Comparison of ENCODE assay signal across 19 mouse cellular contexts in the genomic region with DNA sequence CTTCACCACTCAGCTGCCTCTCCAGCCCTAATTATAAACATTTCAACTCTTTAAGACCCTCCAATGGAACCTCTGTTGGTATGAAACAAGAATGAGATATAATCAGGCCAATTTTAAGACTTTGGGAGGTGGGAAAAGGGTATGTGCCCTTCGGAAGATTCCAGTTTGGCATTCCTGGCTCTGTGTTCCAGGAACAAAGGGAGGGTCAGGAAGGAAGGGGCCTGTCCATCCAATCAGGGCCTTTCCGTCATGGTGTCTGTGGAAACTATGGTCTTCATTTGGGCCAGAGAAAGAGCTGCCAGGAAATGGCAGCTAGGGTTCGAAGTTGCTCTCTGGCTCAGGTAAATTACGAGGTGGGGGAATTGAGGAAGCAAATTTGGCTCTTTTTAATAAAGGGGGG. TPM values are rescaled to one million over a fixed set of nuclear protein-coding genes. Genes with fewer than 3 reads are reported as not detected.
DNase-seq lines count a peak whose midpoint lies in the region; ATAC-seq and TF ChIP-seq lines count a peak whose summit lies in the region.
"Had no signal": no experiment of that assay in that cellular context is flagged by ENCODE, and none has a peak within 500 bp of the region (broad histone marks: within the 10 kb centered on the region; RNA-seq: fewer than 3 reads in every experiment).

No protein-coding gene starts in this region.

- H3K27me3 ChIP-seq in heart, embryonic 10.5 days (ENCODE audit: insufficient read depth, poor library complexity, severe bottlenecking), result no peaks in the 10 kb centered on the region
- H3K27me3 ChIP-seq in heart, embryonic 15.5 days, result no peaks in the 10 kb centered on the region
- no peaks in the 10 kb centered on the region for H3K27me3 ChIP-seq in lung, postnatal 0 days (replicated peaks; ENCODE audit: insufficient read depth, low read length)
- H3K27me3 ChIP-seq: embryonic facial prominence, embryonic 13.5 days; forebrain, embryonic 12.5 days; hindbrain, embryonic 15.5 days had no signal

- ATAC-seq in heart, embryonic 15.5 days (replicated peaks; ENCODE audit: insufficient number of reproducible peaks, insufficient read depth, low FRiP score, low read depth), result no peak
- ATAC-seq in lung, postnatal 0 days, result no peak
- ATAC-seq: forebrain, embryonic 16.5 days; intestine, embryonic 16.5 days had no signal

- DNase-seq in heart, embryonic 10.5 days (ENCODE audit: low spot score), result no peak
- DNase-seq in heart, postnatal 36 days, result no peak
- DNase-seq in heart, postnatal 4 days, result no peak
- no peak for DNase-seq in lung, postnatal 0 days (ENCODE audit: low spot score)
- no peak for DNase-seq in lung, postnatal 14 days
- no peak for DNase-seq in layer of hippocampus, postnatal 25 days (ENCODE audit: extremely low spot score in 1 of 2, low spot score in 1 of 2)
- DNase-seq: adrenal gland, adult 2 months; adrenal gland, postnatal 25 days; cerebellum, adult 18-20 months; cerebellum, adult 9-11 months; cerebellum, postnatal 36 days; gastrocnemius, postnatal 14 days; kidney, adult 9 months had no signal

- no peaks in the 10 kb centered on the region for H3K9me3 ChIP-seq in heart, embryonic 10.5 days
- H3K9me3 ChIP-seq in heart, embryonic 15.5 days (replicated peaks), result no peaks in the 10 kb centered on the region
- no peaks in the 10 kb centered on the region for H3K9me3 ChIP-seq in lung, postnatal 0 days (ENCODE audit: low read length)
- H3K9me3 ChIP-seq: embryonic facial prominence, embryonic 13.5 days; forebrain, embryonic 12.5 days; hindbrain, embryonic 15.5 days had no signal

- TF ChIP-seq CTCF in lung, postnatal 0 days (IDR thresholded peaks at IDR 0.05), result no peak

- H3K4me2 ChIP-seq in heart, embryonic 15.5 days, result no peak overlapping the region
- no peak overlapping the region for H3K4me2 ChIP-seq in lung, postnatal 0 days (replicated peaks; ENCODE audit: low read depth, low read length)
- H3K4me2 ChIP-seq: embryonic facial prominence, embryonic 13.5 days; forebrain, embryonic 12.5 days; hindbrain, embryonic 15.5 days had no signal

- intact Hi-C loops in heart, postnatal 36 days (cut with DNase I), result no loop called here

- H3K27ac ChIP-seq in heart, embryonic 10.5 days, result peak overlapping the region; percentile 56; the same call in 1 of the 2 replicates
- H3K27ac ChIP-seq in heart, embryonic 15.5 days, result peak overlapping the region; percentile 84
- H3K27ac ChIP-seq in lung, postnatal 0 days (ENCODE audit: low read length), result 0 out of 2 replicates have a peak overlapping the region, but pooled peaks have one; percentile 27
- H3K27ac ChIP-seq: embryonic facial prominence, embryonic 13.5 days; forebrain, embryonic 12.5 days; hindbrain, embryonic 15.5 days had no signal

- TF ChIP-seq EP300 in lung, postnatal 0 days (IDR thresholded peaks at IDR 0.05), result peak; percentile 79

- peaks cover 55% of the 10 kb centered on the region for H3K4me1 ChIP-seq in heart, embryonic 10.5 days
- peaks cover 53% of the 10 kb centered on the region for H3K4me1 ChIP-seq in heart, embryonic 15.5 days (replicated peaks)
- H3K4me1 ChIP-seq in lung, postnatal 0 days (ENCODE audit: insufficient read depth, low read depth, low read length), result peaks cover 10% of the 10 kb centered on the region; the same call in 1 of the 2 replicates
- H3K4me1 ChIP-seq: forebrain, embryonic 12.5 days; hindbrain, embryonic 15.5 days had no signal

- peaks cover 6% of the 10 kb centered on the region; the same call in 1 of the 2 replicates for H3K36me3 ChIP-seq in heart, embryonic 10.5 days
- H3K36me3 ChIP-seq in heart, embryonic 15.5 days, result no peaks in the 10 kb centered on the region
- H3K36me3 ChIP-seq in lung, postnatal 0 days (ENCODE audit: insufficient read depth, low read length), result no peaks in the 10 kb centered on the region
- H3K36me3 ChIP-seq: embryonic facial prominence, embryonic 13.5 days; forebrain, embryonic 12.5 days; hindbrain, embryonic 15.5 days had no signal

- no peak overlapping the region for H3K9ac ChIP-seq in heart, embryonic 15.5 days
- H3K9ac ChIP-seq in lung, postnatal 0 days (replicated peaks; ENCODE audit: low read depth), result no peak overlapping the region
- H3K9ac ChIP-seq: embryonic facial prominence, embryonic 13.5 days; forebrain, embryonic 12.5 days; hindbrain, embryonic 15.5 days had no signal

- no peak overlapping the region for H3K4me3 ChIP-seq in heart, embryonic 10.5 days
- H3K4me3 ChIP-seq in heart, embryonic 15.5 days, result no peak overlapping the region
- no peak overlapping the region for H3K4me3 ChIP-seq in lung, postnatal 0 days (ENCODE audit: low read depth, low read length)
- H3K4me3 ChIP-seq: embryonic facial prominence, embryonic 13.5 days; forebrain, embryonic 12.5 days; hindbrain, embryonic 15.5 days had no signal

- 79% methylated on average over 4 of the region's 4 CpGs for WGBS in heart, embryonic 10.5 days
- 78% methylated on average over 4 of the region's 4 CpGs for WGBS in heart, embryonic 15.5 days
- WGBS in lung, postnatal 0 days, result 76% methylated on average over 4 of the region's 4 CpGs

RNA-seq across cellular contexts. Expression of a gene that starts 46.3 kb away (rescaled TPM):
- polyA plus RNA-seq in heart, embryonic 10.5 days (2016; fragmentation: Nextera tagmentation; extraction: Ambion mirVana), result 115 and 173 TPM in 2 replicates
- 100 to 1,000 TPM; 372 to 460 TPM for total RNA-seq in heart, postnatal 36 days (2021)
- polyA plus RNA-seq in heart, embryonic 15.5 days (2015; fragmentation: Nextera tagmentation; extraction: Ambion mirVana), result 164 and 188 TPM in 2 replicates
- 100 to 1,000 TPM; 461 to 503 TPM for total RNA-seq in heart, postnatal 4 days (2021)
- polyA plus RNA-seq in lung, postnatal 0 days (2015; fragmentation: Nextera tagmentation; extraction: Ambion mirVana), result 228 and 262 TPM in 2 replicates
- 1 to 10 TPM; 5.3 to 5.6 TPM for total RNA-seq in layer of hippocampus, postnatal 25 days (2021)

Comparison
In these comparisons a context has a peak if more than half of its experiments do, and no peak if none do; other contexts are left out.
1. H3K27ac ChIP-seq: peak in every context shown above with its lines; median percentile 84 in heart, embryonic 15.5 days; 56 in heart, embryonic 10.5 days; 27 in lung, postnatal 0 days.
2. RNA of a gene that starts 46.3 kb away (total RNA-seq): 461 to 503 TPM in heart, postnatal 4 days and 372 to 460 TPM in heart, postnatal 36 days; 5.3 to 5.6 TPM in layer of hippocampus, postnatal 25 days; every median in the first group is over 10 times any median in the second.